Mouse (Mus musculus) embryo, embryonic 9.5 days (tissue): Measurements from ENCODE around the gene Slc5a5.
"Not testable (repeated sequence)": the region's sequence is repeated elsewhere in the genome, so short reads cannot be mapped to it uniquely, and the experiment has no call there.

Experiments used
- DNase-seq: peaks from one replicate; pipeline ENCODE4 v3.0.0-alpha.2; 2017; ENCODE audit errors: extremely low spot score

Gene Slc5a5

GRCm38 (mm10) chr8:70903112-70903511, 10.6 kb upstream of the Slc5a5 start:
- DNase-seq, result no peak

- DNase-seq, result no peak
These were observed 9.7 kb upstream of the Slc5a5 start for GRCm38 (mm10) chr8:70902211-70902610.

- DNase-seq, result no peak
These were observed 8.4 kb upstream of the Slc5a5 start for GRCm38 (mm10) chr8:70900872-70901387.

GRCm38 (mm10) chr8:70899226-70899625, 6.7 kb upstream of the Slc5a5 start:
- DNase-seq, result no peak

- no peak for DNase-seq
These were observed 6.2 kb upstream of the Slc5a5 start for GRCm38 (mm10) chr8:70898661-70899198.

GRCm38 (mm10) chr8:70897681-70898413, 5.3 kb upstream of the Slc5a5 start:
- DNase-seq, result peak; percentile 88

GRCm38 (mm10) chr8:70897021-70897680, 4.6 kb upstream of the Slc5a5 start, which contains the start of gene Rpl18a:
Rpl18a (minus strand) TSS chr8:70897412.
- DNase-seq, result peak; percentile 94

- DNase-seq, result no peak
These were observed 3.9 kb upstream of the Slc5a5 start for GRCm38 (mm10) chr8:70896316-70897020.

GRCm38 (mm10) chr8:70895571-70896259, 3.2 kb upstream of the Slc5a5 start:
- DNase-seq, result not testable (repeated sequence)

GRCm38 (mm10) chr8:70894771-70895545, 2.4 kb upstream of the Slc5a5 start:
- no peak for DNase-seq

- no peak for DNase-seq
These were observed 1.8 kb upstream of the Slc5a5 start for GRCm38 (mm10) chr8:70894385-70894720.

GRCm38 (mm10) chr8:70893656-70894384, 1.3 kb upstream of the Slc5a5 start:
- peak; percentile 88 for DNase-seq

GRCm38 (mm10) chr8:70892896-70893655, 519 bp upstream of the Slc5a5 start:
- DNase-seq, result peak; percentile 46

GRCm38 (mm10) chr8:70891356-70891755, 1.2 kb downstream of the Slc5a5 start:
- peak; percentile 60 for DNase-seq

GRCm38 (mm10) chr8:70890656-70891055, 1.9 kb downstream of the Slc5a5 start:
- DNase-seq, result no peak

GRCm38 (mm10) chr8:70887669-70888068, 4.9 kb downstream of the Slc5a5 start:
- peak; percentile 59 for DNase-seq

GRCm38 (mm10) chr8:70885612-70886011, 6.9 kb downstream of the Slc5a5 start:
- DNase-seq, result peak; percentile 54

GRCm38 (mm10) chr8:70884683-70885082, 7.9 kb downstream of the Slc5a5 start:
- no peak for DNase-seq

- DNase-seq, result no peak
These were observed 8.4 kb downstream of the Slc5a5 start for GRCm38 (mm10) chr8:70884186-70884585.
